Mouse (Mus musculus): ENCODE measurements at regions not wholly inside any gene's neighbourhood (a gene's known extent, or its start where the extent isn't known, plus 50 kb on each side); places are given as distances from the start of the nearest gene placed in this dataset.

- TF ChIP-seq CTCF (IDR thresholded peaks at IDR 0.05; ENCODE audit: insufficient read depth, low read depth, low read length) (no peak), POLR2A (IDR thresholded peaks at IDR 0.05; ENCODE audit: insufficient read depth, low read depth, low read length) (no peak)
These were observed 790.1 kb upstream of the Car8 start for GRCm38 (mm10) chr4:9028946-9029345.
